Mouse (Mus musculus) intestine, embryonic 14.5 days (tissue): ENCODE results near the gene Rnf4. TPM values are rescaled to one million over a fixed set of nuclear protein-coding genes. Genes with fewer than 3 reads are reported as not detected.

Experiments
- ATAC-seq: fragments of 200-750 bp; cut with Nextera tagmentation; replicated peaks from 2 replicates; pipeline ENCODE4 v1.8.0; 2017; ENCODE audit warnings: low read depth, moderate number of reproducible peaks, moderate TSS enrichment, moderate library complexity; ENCODE audit not compliant: low FRiP score, low TSS enrichment
- DNase-seq: peaks from one replicate; pipeline ENCODE4 v3.0.0-alpha.2; 2018; ENCODE audit warnings: low spot score
- H3K27ac ChIP-seq: fragments of 300-500 bp; sonication (generic); 2 replicates; pipeline ENCODE4 v1.5.1; 2014; ENCODE audit warnings: low read depth, mild to moderate bottlenecking, control low read depth
- H3K27me3 ChIP-seq: fragments of 300-500 bp; sonication (generic); replicated peaks from 2 replicates; pipeline ENCODE4 v1.6.1; 2014; ENCODE audit warnings: low read length, control low read depth; ENCODE audit not compliant: control insufficient read depth, insufficient read depth
- H3K36me3 ChIP-seq: fragments of 300-500 bp; sonication (generic); 2 replicates; pipeline ENCODE4 v1.6.1; 2014; ENCODE audit warnings: low read length, control low read depth; ENCODE audit not compliant: control insufficient read depth, insufficient read depth
- H3K4me1 ChIP-seq: fragments of 300-500 bp; sonication (generic); replicated peaks from 2 replicates; pipeline ENCODE4 v1.6.1; 2014; ENCODE audit warnings: low read length, control low read depth, mixed read lengths; ENCODE audit not compliant: control insufficient read depth, insufficient read depth
- H3K4me2 ChIP-seq: fragments of 300-500 bp; sonication (generic); 2 replicates; pipeline ENCODE4 v1.6.1; 2014; ENCODE audit warnings: low read length
- H3K4me3 ChIP-seq: fragments of 300-500 bp; sonication (generic); 2 replicates; pipeline ENCODE4 v1.5.1; 2014; ENCODE audit warnings: low read depth, low read length, control low read depth, mixed read lengths
- H3K9ac ChIP-seq: fragments of 300-500 bp; sonication (generic); 2 replicates; pipeline ENCODE4 v1.6.1; 2014; ENCODE audit warnings: mild to moderate bottlenecking, low read length
- H3K9me3 ChIP-seq: fragments of 300-500 bp; sonication (generic); 2 replicates; pipeline ENCODE4 v1.6.1; 2016; ENCODE audit warnings: low read length, control low read depth; ENCODE audit not compliant: control insufficient read depth
- WGBS: fragments of 180-500 bp; shearing (Covaris S2); extraction: QIAGEN DNeasy Blood & Tissue Kit; methylation state at CpG from one replicate; pipeline ENCODE4 v1.1.7; 2014; 5-methylcytosine and 5-hydroxymethylcytosine counted together
- polyA plus RNA-seq: library from polyadenylated mRNA; unstranded; fragments of >200 nt; fragmentation: Nextera tagmentation; extraction: Ambion mirVana; gene quantifications from 2 replicates; pipeline ENCODE4 v1.2.1, GENCODE M21; 2014

The Rnf4 gene
- 172 and 197 TPM in 2 replicates for polyA plus RNA-seq

GRCm38 (mm10) chr5:34336097-34336774 lies at the start of gene Rnf4:
Gene Rnf4, plus strand, starts transcription at chr5:34336289.
- peak within 1 kb of the TSS; percentile 73 for H3K4me3 ChIP-seq
- DNase-seq (peak; percentile 97), ATAC-seq (peak; percentile 95)
- peaks cover 14% of the 10 kb centered on the region for H3K4me1 ChIP-seq
- no peaks in the 10 kb centered on the region for H3K27me3 ChIP-seq
- peak within 1 kb of the TSS; percentile 98 for H3K27ac ChIP-seq
- H3K4me2 ChIP-seq: peak within 1 kb of the TSS; percentile 95
- H3K36me3 ChIP-seq: peaks cover 11% of the 10 kb centered on the region; the same call in 1 of the 2 replicates
- H3K9ac ChIP-seq: peak within 1 kb of the TSS; percentile 98
- whole genome bisulfite sequencing: under 1% methylated on average over 67 of the region's 67 CpGs
- H3K9me3 ChIP-seq: no peaks in the 10 kb centered on the region

GRCm38 (mm10) chr5:34286516-34286915 lies 49.6 kb upstream of the Rnf4 start:
- H3K4me3 ChIP-seq: peak overlapping the region; percentile 22
- peaks cover 54% of the 10 kb centered on the region for H3K27me3 ChIP-seq
- ATAC-seq: no peak
- no peak overlapping the region for H3K27ac ChIP-seq
- H3K9me3 ChIP-seq: no peaks in the 10 kb centered on the region
- H3K4me2 ChIP-seq: peak overlapping the region; percentile 90; the same call in 1 of the 2 replicates
- H3K4me1 ChIP-seq: peaks cover 6% of the 10 kb centered on the region; the same call in 1 of the 2 replicates
- no peaks in the 10 kb centered on the region for H3K36me3 ChIP-seq
- WGBS: 3% methylated on average over 11 of the region's 11 CpGs
- no peak overlapping the region for H3K9ac ChIP-seq
- DNase-seq: no peak

GRCm38 (mm10) chr5:34287001-34287837 lies 48.9 kb upstream of the Rnf4 start:
- peaks cover 6% of the 10 kb centered on the region; the same call in 1 of the 2 replicates for H3K4me1 ChIP-seq
- ATAC-seq (no peak), DNase-seq (peak; percentile 58)
- H3K27ac ChIP-seq: no peak overlapping the region
- H3K4me3 ChIP-seq: peak overlapping the region; percentile 59
- H3K9ac ChIP-seq: no peak overlapping the region
- H3K27me3 ChIP-seq: peaks cover 54% of the 10 kb centered on the region
- 1% methylated on average over 54 of the region's 54 CpGs for WGBS
- no peaks in the 10 kb centered on the region for H3K36me3 ChIP-seq
- peak overlapping the region; percentile 90 for H3K4me2 ChIP-seq
- H3K9me3 ChIP-seq: no peaks in the 10 kb centered on the region

DNA sequence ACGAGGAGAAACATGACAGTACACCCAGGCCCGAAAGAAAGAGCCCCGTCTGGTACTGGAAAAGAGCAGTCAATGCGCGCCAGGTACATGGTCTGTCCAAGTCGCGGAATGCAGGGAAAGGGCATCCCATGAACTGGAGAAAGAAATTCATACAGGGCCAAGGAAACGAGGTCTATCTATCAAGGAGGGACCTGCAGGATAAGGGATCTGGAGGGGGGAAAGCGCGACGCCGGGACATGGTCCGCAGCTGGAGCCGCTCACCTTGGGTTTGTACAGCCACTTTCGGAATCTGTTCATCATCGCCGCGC lies 48.3 kb upstream of the Rnf4 start:
- Histone ChIP-seq H3K4me1 (peaks cover 6% of the 10 kb centered on the region; the same call in 1 of the 2 replicates), H3K36me3 (no peaks in the 10 kb centered on the region), H3K4me3 (peak overlapping the region; percentile 59), H3K27ac (no peak overlapping the region), H3K9ac (no peak overlapping the region), H3K9me3 (no peaks in the 10 kb centered on the region), H3K27me3 (peaks cover 54% of the 10 kb centered on the region), H3K4me2 (peak overlapping the region; percentile 90)
- ATAC-seq (no peak), DNase-seq (peak; percentile 74)
- under 1% methylated on average over 18 of the region's 18 CpGs for WGBS

- under 1% methylated on average over 79 of the region's 83 CpGs for WGBS
- H3K4me2 ChIP-seq: peak within 1 kb of the TSS; percentile 90
- H3K4me3 ChIP-seq: peak within 1 kb of the TSS; percentile 59
- peaks cover 54% of the 10 kb centered on the region for H3K27me3 ChIP-seq
- no peak within 1 kb of the TSS for H3K9ac ChIP-seq
- no peaks in the 10 kb centered on the region for H3K9me3 ChIP-seq
- peaks cover 6% of the 10 kb centered on the region; the same call in 1 of the 2 replicates for H3K4me1 ChIP-seq
- no peak within 1 kb of the TSS for H3K27ac ChIP-seq
- DNase-seq: peak; percentile 85
- no peaks in the 10 kb centered on the region for H3K36me3 ChIP-seq
- ATAC-seq: peak; percentile 93
Observed at GRCm38 (mm10) chr5:34288154-34288716, 47.9 kb upstream of the Rnf4 start, which contains the start of the genes Zfyve28 and Cfap99. Gene Zfyve28, minus strand, starts transcription at chr5:34288449. Gene Cfap99, plus strand, starts transcription at chr5:34288600.

DNA sequence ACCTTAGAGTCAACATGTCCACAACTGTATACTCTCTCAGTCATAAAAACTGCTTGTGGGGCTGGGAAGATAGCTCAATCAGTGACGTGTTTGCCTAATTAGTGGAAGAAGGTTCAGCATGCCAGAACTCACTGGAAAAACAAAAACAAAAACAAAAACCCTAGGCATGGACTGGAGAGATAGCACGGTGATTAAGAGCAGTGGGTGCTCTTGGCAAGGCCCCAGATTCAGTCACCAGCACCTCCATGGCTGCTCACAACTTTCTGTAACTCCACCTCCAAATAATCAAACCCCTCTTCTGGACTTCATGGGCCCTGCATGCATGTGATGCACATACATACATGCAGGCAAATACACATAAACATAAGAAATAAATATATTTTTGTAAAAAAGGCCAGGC lies 46.8 kb upstream of the Rnf4 start:
- Histone ChIP-seq H3K27ac (no peak overlapping the region), H3K27me3 (peaks cover 51% of the 10 kb centered on the region), H3K36me3 (no peaks in the 10 kb centered on the region), H3K9ac (no peak overlapping the region), H3K4me3 (no peak overlapping the region), H3K4me1 (peaks cover 6% of the 10 kb centered on the region; the same call in 1 of the 2 replicates), H3K4me2 (no peak overlapping the region), H3K9me3 (no peaks in the 10 kb centered on the region)
- WGBS: 62% methylated on average over 2 of the region's 2 CpGs
- ATAC-seq (no peak), DNase-seq (no peak)

DNA sequence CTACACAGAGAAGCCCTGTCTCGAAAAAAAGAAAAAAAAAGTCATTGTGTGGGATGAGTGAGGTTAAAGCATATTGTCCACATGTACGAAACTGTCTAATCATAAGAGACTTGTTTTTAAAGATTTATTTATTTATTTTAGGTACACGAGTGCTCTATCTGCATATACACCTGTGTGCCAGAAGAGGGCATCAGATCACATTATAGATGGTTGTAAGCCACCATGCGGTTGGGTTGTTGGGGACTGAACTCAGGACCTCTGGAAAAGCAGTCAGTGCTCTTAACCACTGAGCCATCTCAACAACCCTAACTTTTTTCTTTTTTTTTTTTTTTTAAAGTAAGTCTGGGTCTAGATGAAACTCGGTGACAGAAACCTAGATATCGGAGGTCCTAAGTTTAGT lies 42.7 kb upstream of the Rnf4 start:
- no peak overlapping the region for H3K4me3 ChIP-seq
- WGBS: 83% methylated on average over 6 of the region's 6 CpGs
- H3K4me2 ChIP-seq: no peak overlapping the region
- H3K9me3 ChIP-seq: no peaks in the 10 kb centered on the region
- no peak for DNase-seq
- H3K27me3 ChIP-seq: peaks cover 18% of the 10 kb centered on the region
- H3K27ac ChIP-seq: no peak overlapping the region
- H3K9ac ChIP-seq: no peak overlapping the region
- no peaks in the 10 kb centered on the region for H3K4me1 ChIP-seq
- H3K36me3 ChIP-seq: no peaks in the 10 kb centered on the region
- ATAC-seq: no peak

- no peaks in the 10 kb centered on the region for H3K9me3 ChIP-seq
- no peak overlapping the region for H3K27ac ChIP-seq
- no peaks in the 10 kb centered on the region for H3K36me3 ChIP-seq
- H3K27me3 ChIP-seq: peaks cover 5% of the 10 kb centered on the region; the same call in 1 of the 2 replicates
- no peak for ATAC-seq
- H3K9ac ChIP-seq: no peak overlapping the region
- 40% methylated on average over 2 of the region's 2 CpGs for WGBS
- DNase-seq: no peak
- no peak overlapping the region for H3K4me2 ChIP-seq
- no peak overlapping the region for H3K4me3 ChIP-seq
- H3K4me1 ChIP-seq: no peaks in the 10 kb centered on the region
Observed at GRCm38 (mm10) chr5:34294696-34295095, 41.4 kb upstream of the Rnf4 start.
